Mouse (Mus musculus): ENCODE data around the gene Rnf130.

GRCm38 (mm10) chr11:50026521-50027090, 1.5 kb downstream of the Rnf130 start:
- TF ChIP-seq CTCF (IDR thresholded peaks at IDR 0.05; ENCODE audit: low read depth) (no peak), EP300 (IDR thresholded peaks at IDR 0.05; ENCODE audit: low read depth) (no peak; the same call in 1 of the 2 replicates)

All from liver, postnatal 0 days (tissue).